Mouse (Mus musculus): ENCODE measurements around the gene Plod3.

Gene Plod3

DNA sequence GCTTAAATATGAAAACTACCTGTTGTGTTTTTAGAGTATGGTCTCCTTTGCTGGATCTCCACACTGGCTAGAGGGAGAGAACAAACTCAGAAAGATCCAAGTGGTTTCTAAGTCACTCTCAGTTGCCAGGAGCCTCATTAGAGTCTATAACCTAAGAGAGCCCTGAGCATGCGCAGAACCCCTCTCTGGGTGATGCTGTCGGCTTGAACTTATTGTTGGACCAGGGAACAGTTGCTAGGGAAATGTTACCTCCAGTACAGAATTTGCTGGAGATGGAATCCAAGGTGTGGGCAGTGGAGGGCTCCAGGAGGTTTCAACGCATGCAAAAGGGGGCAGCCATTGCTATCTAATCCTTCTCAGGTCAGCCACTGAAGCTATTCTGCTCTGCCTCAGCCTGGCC, 37.5 kb downstream of the Plod3 start:
- no peak for DNase-seq (ENCODE audit: low read depth, low spot score)

DNA sequence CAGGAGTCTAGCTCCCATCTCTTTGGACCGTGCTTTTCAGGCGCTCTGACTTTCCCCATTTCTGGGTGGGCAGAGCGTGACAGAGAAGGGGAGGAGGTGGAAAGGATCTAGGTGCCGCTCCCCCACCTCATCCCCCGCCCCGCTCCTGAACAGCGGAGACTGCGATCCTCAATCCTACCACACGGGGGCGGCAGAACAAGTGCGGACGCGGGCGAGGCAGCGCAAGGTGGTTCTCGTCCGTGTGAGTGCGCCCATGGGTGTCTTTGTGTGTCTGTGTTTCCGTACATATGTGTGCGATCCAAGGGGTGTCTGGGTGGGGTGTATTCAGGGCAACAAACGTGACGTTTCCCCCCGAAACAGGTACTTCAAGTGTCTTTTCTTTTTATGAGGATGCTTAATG, 38.3 kb downstream of the Plod3 start:
- peak; percentile 18 for DNase-seq (ENCODE audit: low read depth, low spot score)

DNA sequence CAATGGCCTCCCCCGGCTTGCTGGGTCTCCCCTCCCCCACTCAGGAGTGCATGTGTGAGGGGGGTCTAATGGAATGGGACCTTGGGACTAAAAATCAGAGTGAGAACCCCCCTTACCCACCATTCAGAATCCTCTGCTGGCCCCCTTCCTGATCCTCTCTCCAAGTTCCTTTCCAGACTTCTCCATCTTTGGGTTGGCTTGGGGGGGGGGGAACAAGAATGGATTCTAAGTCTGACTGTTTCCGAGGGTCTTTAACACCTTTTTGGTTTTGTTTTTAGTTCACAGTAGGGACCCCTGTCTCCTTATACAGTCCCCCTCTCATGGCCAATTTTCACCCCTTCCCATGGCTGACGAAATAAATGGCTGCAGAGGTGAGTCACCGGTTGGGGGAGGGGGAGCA, 39.3 kb downstream of the Plod3 start, which contains the start of gene Vgf:
Gene Vgf, plus strand, starts transcription at position 301 of the 400 bp plus-strand sequence.
- no peak for DNase-seq (ENCODE audit: low read depth, low spot score)

DNA sequence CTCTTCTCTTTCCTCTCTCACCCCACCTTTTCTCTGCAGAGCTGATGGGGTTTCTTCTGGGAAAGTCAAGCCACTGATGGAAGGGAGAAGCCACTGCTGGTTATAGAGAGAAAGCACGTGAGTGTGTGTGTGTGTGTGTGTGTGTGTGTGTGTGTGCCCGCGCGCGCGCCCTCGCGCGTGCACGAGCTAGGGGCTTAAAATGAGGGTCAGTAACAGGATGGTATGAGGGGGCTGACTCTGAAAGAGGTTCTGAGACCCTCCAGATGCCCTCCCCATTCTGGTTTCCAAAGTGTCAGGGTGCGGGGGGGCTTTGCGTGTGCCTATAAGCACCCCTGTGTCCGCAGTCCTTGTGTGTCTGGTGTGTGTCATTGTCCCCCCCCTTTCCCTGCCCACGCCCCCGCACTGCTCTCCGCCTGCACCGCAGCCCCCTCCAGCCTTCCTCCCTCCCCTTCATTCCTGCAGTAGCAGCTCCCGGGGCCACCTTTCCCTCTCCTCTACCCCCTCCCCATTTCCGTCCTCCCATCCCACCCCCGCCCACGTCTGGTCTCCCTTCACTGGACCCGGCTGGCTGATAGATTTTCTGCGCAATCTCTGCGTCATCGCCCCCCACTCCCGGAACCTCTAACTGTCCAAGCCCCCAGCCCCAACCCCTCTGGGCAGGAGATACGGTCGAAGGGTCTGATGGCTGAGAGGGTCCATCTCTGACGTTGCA, 41.9 kb downstream of the Plod3 start:
- no peak for DNase-seq (ENCODE audit: low read depth, low spot score)

DNA sequence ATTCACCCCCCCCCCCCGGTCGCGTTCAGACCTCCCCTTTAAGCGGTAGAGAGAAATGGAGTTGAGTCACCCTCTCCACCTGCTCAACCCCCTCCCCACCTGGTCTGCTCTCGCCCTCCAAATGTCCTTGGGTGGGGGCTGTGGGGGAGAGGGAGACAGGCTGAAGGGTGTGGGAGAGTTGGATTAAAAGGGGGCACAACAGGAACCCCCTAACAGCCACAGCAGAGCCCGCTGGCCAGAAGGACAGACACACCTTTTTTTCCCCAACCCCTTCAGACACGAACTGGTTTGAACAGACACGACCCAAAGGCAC, 42.4 kb downstream of the Plod3 start:
- DNase-seq (ENCODE audit: low read depth, low spot score) = no peak

DNA sequence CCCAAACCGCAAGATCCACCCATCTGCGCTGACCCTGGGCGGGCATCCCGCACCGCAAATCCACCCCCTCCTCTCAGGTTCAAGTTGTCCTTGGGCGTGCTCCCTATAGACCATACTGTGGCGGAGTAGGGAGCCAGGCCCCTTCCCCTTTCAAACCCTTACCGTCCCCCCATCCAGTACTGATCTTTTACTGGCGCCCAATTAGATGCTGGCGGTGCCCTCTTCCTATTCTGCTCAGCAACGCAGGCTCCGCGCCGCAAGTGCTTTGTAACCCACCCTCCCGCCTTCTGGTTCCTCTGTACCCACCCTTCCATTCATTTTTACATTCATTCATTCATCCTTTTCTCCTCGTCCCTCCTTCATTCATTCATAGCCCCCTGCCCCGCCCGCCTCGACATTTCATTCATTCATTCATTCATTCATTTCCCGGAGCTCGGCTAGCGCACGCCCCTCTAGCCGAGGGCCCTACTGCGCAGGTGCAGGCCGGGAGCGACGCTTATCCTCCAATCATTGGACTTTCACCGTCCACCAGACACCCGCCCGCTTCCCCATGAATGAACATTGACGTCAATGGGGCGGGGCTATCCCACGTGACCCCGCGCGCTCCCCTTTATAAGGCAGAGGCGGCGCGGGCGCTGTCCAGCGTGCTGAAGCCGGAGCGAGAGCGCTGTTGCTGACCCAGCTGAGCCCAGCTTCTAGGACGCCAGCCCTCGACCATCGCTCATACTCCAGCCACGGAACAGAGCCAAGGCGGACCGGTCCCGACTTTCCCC, 43.0 kb downstream of the Plod3 start:
- peak; percentile 90 for DNase-seq (ENCODE audit: low read depth, low spot score)

DNA sequence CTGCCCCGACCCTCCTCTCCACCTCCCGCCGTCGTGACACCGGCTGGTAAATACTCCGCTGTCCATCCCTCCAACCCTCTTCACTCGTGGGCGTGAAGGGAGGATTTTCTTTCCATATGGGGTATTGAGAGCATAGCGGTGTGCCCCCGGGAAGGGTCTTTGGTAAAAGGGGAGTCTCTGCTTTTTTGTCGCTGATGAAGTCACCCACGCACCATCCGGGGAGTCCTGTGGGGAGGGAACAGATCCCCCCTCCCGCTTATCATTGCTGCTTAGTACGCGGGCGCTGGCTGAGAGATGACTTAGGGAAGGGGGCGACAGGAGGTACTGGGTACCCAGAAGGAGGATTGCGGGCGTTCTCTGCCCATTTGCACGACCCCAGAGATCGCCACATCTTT, 43.6 kb downstream of the Plod3 start:
- DNase-seq (ENCODE audit: low read depth, low spot score) = no peak

DNA sequence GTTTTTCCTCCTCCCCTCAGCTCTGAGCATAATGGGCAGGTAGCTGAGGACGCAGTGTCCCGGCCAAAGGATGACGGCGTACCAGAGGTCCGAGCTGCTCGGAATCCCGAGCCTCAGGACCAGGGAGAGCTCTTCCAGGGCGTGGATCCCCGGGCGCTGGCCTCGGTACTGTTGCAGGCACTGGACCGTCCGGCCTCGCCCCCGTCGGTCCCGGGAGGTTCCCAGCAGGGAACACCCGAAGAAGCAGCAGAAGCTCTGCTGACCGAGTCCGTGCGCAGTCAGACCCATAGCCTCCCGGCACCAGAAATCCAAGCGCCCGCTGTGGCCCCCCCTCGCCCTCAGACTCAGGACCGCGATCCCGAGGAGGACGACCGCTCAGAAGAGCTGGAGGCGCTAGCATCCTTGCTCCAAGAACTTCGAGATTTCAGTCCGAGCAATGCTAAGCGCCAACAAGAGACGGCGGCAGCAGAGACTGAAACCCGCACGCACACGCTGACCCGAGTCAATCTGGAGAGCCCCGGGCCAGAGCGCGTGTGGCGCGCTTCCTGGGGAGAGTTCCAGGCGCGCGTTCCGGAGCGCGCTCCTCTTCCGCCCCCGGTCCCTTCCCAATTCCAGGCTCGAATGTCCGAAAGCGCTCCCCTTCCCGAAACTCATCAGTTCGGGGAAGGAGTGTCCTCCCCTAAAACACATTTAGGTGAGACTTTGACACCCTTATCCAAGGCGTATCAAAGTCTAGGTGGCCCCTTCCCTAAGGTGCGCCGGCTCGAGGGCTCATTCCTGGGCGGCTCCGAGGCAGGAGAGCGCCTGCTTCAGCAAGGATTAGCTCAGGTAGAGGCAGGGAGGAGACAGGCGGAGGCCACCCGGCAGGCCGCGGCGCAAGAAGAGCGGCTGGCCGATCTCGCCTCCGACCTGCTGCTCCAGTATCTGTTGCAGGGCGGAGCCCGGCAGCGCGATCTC, 44.5 kb downstream of the Plod3 start:
- no peak for DNase-seq (ENCODE audit: low read depth, low spot score)

DNA sequence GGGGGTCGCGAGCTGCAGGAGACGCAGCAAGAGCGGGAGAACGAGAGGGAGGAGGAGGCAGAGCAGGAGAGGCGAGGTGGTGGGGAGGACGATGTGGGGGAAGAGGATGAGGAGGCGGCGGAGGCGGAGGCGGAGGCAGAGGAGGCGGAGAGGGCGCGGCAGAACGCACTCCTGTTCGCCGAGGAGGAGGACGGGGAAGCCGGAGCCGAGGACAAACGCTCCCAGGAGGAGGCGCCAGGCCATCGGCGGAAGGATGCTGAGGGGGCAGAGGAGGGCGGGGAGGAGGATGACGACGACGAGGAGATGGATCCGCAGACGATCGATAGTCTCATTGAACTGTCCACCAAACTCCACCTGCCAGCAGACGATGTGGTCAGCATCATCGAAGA, 45.2 kb downstream of the Plod3 start:
- DNase-seq (ENCODE audit: low read depth, low spot score) = no peak

DNA sequence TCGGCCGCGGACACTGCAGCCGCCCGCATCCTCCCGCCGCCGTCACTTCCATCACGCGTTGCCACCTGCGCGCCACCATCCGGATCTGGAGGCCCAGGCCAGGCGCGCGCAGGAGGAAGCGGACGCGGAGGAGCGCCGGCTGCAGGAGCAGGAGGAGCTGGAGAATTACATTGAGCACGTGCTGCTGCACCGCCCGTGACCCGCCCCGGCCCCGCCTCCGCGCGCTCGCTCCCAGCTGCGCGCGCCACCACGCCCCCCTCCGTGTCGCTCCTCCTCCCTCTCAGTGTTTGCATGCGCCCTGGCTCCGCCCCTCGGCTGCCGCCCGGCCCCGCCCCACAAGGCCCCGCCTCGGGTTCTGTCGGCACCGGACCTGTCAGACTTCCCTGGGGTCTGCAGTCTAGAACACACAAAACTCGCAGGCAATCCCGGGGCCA, 45.8 kb downstream of the Plod3 start:
- DNase-seq (ENCODE audit: low read depth, low spot score) = peak; percentile 62

DNA sequence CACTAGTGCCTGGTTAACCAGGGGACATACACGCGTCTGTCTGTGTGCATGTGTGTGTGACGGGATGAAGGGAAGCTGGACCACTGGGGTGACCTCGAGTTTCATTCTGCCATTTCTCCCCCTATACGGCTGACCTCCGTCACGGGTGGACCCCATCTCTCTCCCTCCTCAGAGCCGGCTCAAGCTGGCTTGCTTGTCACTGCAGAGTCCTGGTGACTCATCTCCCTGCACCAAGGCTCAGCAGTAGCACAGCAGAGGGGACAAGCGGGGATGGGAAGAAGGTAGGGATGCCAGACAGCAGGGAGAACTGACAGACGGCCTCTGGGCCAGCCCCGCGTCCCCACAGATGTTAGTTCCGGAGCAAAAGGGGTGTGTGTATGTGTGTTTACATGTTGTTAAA, 49.4 kb downstream of the Plod3 start:
- DNase-seq (ENCODE audit: low read depth, low spot score) = no peak

DNA sequence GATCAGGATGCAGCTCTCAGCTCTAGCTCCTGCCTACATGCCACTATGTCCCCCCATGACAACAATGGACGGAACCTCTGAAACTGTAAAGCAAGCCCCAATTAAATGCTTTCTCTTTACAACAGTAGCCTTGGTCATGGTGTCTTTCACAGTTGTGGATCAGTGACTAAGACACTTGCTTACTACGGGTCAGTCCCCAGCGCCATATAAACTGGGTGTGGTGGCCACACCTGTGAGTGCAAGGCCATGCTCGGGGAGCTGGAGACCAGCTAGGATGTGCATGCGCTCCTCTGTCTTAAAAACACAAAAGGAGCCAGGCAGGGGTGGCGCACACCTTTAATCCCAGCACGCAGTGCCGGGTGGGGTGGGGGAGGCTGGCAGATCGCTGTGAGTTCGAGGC, 52.6 kb downstream of the Plod3 start:
- no peak for DNase-seq (ENCODE audit: low read depth, low spot score)

DNA sequence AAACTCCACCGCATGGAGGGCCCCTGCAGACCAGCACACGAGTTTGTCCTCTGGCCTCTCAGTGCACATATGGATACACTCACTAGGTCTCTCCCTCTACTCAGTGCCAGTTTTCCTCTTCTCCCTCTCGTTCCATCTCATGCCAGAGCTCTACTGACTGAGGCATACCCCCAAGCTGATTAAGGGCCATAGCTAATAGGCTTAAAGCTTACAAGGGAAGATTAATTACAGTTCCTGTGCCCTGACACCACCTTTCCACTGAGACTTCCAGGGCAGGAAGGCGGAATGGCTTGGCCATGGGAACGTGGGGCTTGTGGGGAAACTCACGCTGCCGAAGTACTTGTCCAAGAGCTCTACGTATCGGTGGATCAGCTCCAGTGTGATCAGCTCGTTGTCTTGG, 54.6 kb downstream of the Plod3 start:
- no peak for DNase-seq (ENCODE audit: low read depth, low spot score)

DNA sequence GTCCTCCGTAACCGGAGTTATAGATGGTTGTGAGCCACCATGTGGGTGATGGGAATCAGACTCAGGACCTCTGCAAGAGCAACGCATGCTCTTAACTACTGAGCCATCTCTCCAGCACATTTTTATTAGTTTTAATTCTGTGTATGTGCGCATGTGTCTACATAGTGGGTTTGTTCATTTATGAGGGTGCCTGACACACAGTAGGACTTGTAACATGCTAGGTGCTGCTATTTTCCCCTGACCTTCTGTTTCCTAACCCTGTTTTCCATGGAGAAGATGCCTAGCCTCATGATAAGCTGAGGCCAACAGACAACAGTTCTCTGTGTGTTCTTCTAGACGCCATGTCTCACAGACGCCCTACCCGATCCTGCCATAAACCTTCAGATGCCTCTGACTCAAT, 57.2 kb downstream of the Plod3 start:
- DNase-seq (ENCODE audit: low read depth, low spot score) = no peak

DNA sequence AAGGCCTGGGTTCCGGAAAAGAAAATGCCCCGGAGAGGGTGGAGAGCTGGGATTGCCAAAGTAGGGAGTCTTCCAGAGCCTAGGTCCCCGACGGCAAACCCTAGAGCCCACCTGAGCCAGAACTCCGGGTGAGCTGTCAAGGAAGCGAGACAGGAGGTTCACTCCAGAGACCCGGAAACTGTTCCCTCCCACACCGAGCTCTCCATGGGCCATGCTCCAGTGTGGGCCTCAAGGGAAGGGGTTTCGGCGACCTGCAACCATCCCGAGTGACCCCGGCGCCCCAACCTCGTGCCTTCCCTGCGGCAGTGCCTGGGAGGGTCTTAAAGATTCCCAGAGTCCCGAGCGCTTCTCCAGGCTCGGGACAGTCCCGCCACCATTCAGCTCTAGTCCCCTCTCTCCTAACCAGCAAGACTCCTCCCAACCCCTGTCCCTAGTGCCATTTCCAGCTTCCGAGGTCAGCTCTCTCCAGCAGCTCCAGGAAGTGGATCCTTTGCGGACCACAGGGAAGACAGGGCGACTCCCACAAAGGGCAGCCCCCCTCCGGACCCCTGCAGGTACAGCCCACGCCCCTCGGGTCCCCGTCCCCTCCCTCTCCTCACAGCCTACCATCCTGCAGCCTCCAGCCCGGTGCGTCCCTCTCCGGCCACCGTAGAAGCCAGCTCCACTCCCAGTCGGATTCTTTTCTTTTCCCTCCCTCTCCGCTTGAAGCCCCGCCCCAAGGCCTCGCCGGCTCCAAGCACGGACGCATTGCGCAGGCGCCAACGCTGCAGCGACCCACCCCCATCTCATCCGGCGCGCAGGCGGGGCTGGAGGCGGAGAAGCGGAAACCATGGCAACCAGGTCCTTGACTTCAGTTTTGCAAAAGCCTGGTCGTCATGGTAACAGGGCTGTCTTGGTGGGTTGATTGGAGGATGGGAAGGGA, 58.8 kb downstream of the Plod3 start, which contains the start of gene Ap1s1:
Gene Ap1s1, minus strand, starts transcription at position 734 of the 922 bp plus-strand sequence.
- DNase-seq (ENCODE audit: low read depth, low spot score) = peak; percentile 92

Data from skeletal muscle tissue, adult 2 months (tissue).